ENCODE assay signal across 30 mouse cellular contexts in genomic region chr1:96105392-96105791, GRCm38 (mm10).
"Had no signal": no experiment of that assay in that cellular context is flagged by ENCODE, and none has a peak within 500 bp of the region (broad histone marks: within the 10 kb centered on the region; RNA-seq: fewer than 3 reads in every experiment).

No protein-coding gene starts in this region.

- H3K9me3 ChIP-seq: limb, embryonic 10.5 days; limb, embryonic 12.5 days; limb, embryonic 13.5 days; limb, embryonic 15.5 days; liver, embryonic 12.5 days; liver, embryonic 13.5 days; liver, embryonic 15.5 days; lung, embryonic 15.5 days; megakaryocyte, embryonic 14.5 days; midbrain, embryonic 10.5 days; midbrain, embryonic 12.5 days; midbrain, embryonic 13.5 days; midbrain, embryonic 15.5 days; neural tube, embryonic 12.5 days had no signal

- H3K36me3 ChIP-seq: limb, embryonic 10.5 days; limb, embryonic 12.5 days; limb, embryonic 13.5 days; limb, embryonic 15.5 days; liver, embryonic 12.5 days; liver, embryonic 13.5 days; liver, embryonic 15.5 days; lung, embryonic 15.5 days; midbrain, embryonic 10.5 days; midbrain, embryonic 12.5 days; midbrain, embryonic 13.5 days; midbrain, embryonic 15.5 days; neural tube, embryonic 12.5 days had no signal

- H3K4me1 ChIP-seq: limb, embryonic 10.5 days; limb, embryonic 12.5 days; limb, embryonic 13.5 days; limb, embryonic 15.5 days; liver, embryonic 12.5 days; liver, embryonic 13.5 days; liver, embryonic 15.5 days; lung, embryonic 15.5 days; megakaryocyte, embryonic 14.5 days; midbrain, embryonic 10.5 days; midbrain, embryonic 12.5 days; midbrain, embryonic 13.5 days; midbrain, embryonic 15.5 days; neural tube, embryonic 12.5 days had no signal

- ATAC-seq: liver, embryonic 12.5 days; liver, postnatal 0 days; lung, postnatal 0 days; midbrain, embryonic 13.5 days; midbrain, embryonic 15.5 days; midbrain, embryonic 16.5 days had no signal

- H3K27ac ChIP-seq: limb, embryonic 10.5 days; limb, embryonic 12.5 days; limb, embryonic 13.5 days; limb, embryonic 15.5 days; liver, embryonic 12.5 days; liver, embryonic 13.5 days; liver, embryonic 14.5 days; liver, embryonic 15.5 days; lung, embryonic 15.5 days; macrophage; midbrain, embryonic 10.5 days; midbrain, embryonic 12.5 days; midbrain, embryonic 13.5 days; midbrain, embryonic 15.5 days; neural tube, embryonic 12.5 days had no signal

- H3K27me3 ChIP-seq: limb, embryonic 12.5 days; limb, embryonic 13.5 days; limb, embryonic 15.5 days; liver, embryonic 12.5 days; liver, embryonic 13.5 days; liver, embryonic 15.5 days; lung, embryonic 15.5 days; megakaryocyte, embryonic 14.5 days; midbrain, embryonic 12.5 days; midbrain, embryonic 13.5 days; midbrain, embryonic 15.5 days; neural tube, embryonic 12.5 days had no signal

- H3K9ac ChIP-seq: limb, embryonic 12.5 days; limb, embryonic 13.5 days; limb, embryonic 15.5 days; liver, embryonic 12.5 days; liver, embryonic 13.5 days; liver, embryonic 14.5 days; liver, embryonic 15.5 days; liver, postnatal 0 days; lung, embryonic 14.5 days; lung, embryonic 15.5 days; midbrain, embryonic 12.5 days; midbrain, embryonic 13.5 days; midbrain, embryonic 15.5 days; neural tube, embryonic 12.5 days had no signal

- H3K4me2 ChIP-seq: limb, embryonic 12.5 days; limb, embryonic 13.5 days; limb, embryonic 15.5 days; liver, embryonic 11.5 days; liver, embryonic 12.5 days; liver, embryonic 13.5 days; liver, embryonic 15.5 days; lung, embryonic 14.5 days; lung, embryonic 15.5 days; midbrain, embryonic 11.5 days; midbrain, embryonic 12.5 days; midbrain, embryonic 13.5 days; midbrain, embryonic 15.5 days; neural tube, embryonic 12.5 days had no signal

- DNase-seq: liver; liver, embryonic 13.5 days; liver, postnatal 0 days; lung, adult 18-20 months; lung, adult 2 months; lung, embryonic 14.5 days; lung, postnatal 10 days; lung, postnatal 14 days; lung, postnatal 36 days; midbrain, embryonic 14.5 days had no signal

- H3K4me3 ChIP-seq: limb, embryonic 10.5 days; limb, embryonic 12.5 days; limb, embryonic 13.5 days; limb, embryonic 15.5 days; liver, embryonic 12.5 days; liver, embryonic 13.5 days; liver, embryonic 15.5 days; lung, embryonic 15.5 days; megakaryocyte, embryonic 14.5 days; midbrain, embryonic 10.5 days; midbrain, embryonic 12.5 days; midbrain, embryonic 13.5 days; midbrain, embryonic 15.5 days; myocyte; neural tube, embryonic 12.5 days had no signal
